Mouse (Mus musculus) limb, embryonic 11.5 days (tissue): ENCODE measurements at regions not wholly inside any gene's neighbourhood (a gene's known extent, or its start where the extent isn't known, plus 50 kb on each side); places are given as distances from the start of the nearest gene placed in this dataset.

ENCODE experiments used
- ATAC-seq: fragments of 200-750 bp; cut with Nextera tagmentation; 2 replicates; pipeline ENCODE4 v1.8.0; 2017; ENCODE audit warnings: low read depth; ENCODE audit not compliant: insufficient number of reproducible peaks, low FRiP score, low TSS enrichment
- DNase-seq: peaks from one replicate; pipeline ENCODE4 v3.0.0-alpha.2; 2015; ENCODE audit warnings: low spot score
- H3K27ac ChIP-seq: fragments of 300-500 bp; sonication (generic); replicated peaks from 2 replicates; pipeline ENCODE4 v1.5.1; 2014; ENCODE audit warnings: low read depth, mild to moderate bottlenecking, low read length
- H3K27me3 ChIP-seq: fragments of 300-500 bp; sonication (generic); 2 replicates; pipeline ENCODE4 v1.6.1; 2014; ENCODE audit warnings: mild to moderate bottlenecking, low read length, mixed read lengths; ENCODE audit not compliant: control insufficient read depth, insufficient read depth
- H3K36me3 ChIP-seq: fragments of 300-500 bp; sonication (generic); 2 replicates; pipeline ENCODE4 v1.6.1; 2014; ENCODE audit warnings: mild to moderate bottlenecking, low read length, moderate library complexity, mixed read lengths; ENCODE audit not compliant: control insufficient read depth, insufficient read depth
- H3K4me1 ChIP-seq: fragments of 300-500 bp; sonication (generic); 2 replicates; pipeline ENCODE4 v1.6.1; 2014; ENCODE audit warnings: low read length, mixed read lengths; ENCODE audit not compliant: control insufficient read depth, insufficient read depth
- H3K4me2 ChIP-seq: fragments of 300-500 bp; sonication (generic); 2 replicates; pipeline ENCODE4 v1.6.1; 2014; ENCODE audit warnings: low read depth, mild to moderate bottlenecking, moderate library complexity; ENCODE audit not compliant: severe bottlenecking
- H3K4me3 ChIP-seq: fragments of 300-500 bp; sonication (generic); 2 replicates; pipeline ENCODE4 v1.5.1; 2014; ENCODE audit warnings: low read depth, low read length
- H3K9ac ChIP-seq: fragments of 300-500 bp; sonication (generic); 2 replicates; pipeline ENCODE4 v1.6.1; 2014; ENCODE audit warnings: mild to moderate bottlenecking, low read length
- H3K9me3 ChIP-seq: fragments of 300-500 bp; sonication (generic); 2 replicates; pipeline ENCODE4 v1.6.1; 2016; ENCODE audit warnings: low read length; ENCODE audit not compliant: control insufficient read depth
- WGBS: fragments of 180-500 bp; shearing (Covaris S2); extraction: QIAGEN DNeasy Blood & Tissue Kit; methylation state at CpG from one replicate; pipeline ENCODE4 v1.1.7; 2014; 5-methylcytosine and 5-hydroxymethylcytosine counted together

- Histone ChIP-seq H3K4me1 (peaks cover 2% of the 10 kb centered on the region; the same call in 1 of the 2 replicates), H3K27me3 (no peaks in the 10 kb centered on the region), H3K4me3 (no peak overlapping the region), H3K9ac (no peak overlapping the region), H3K4me2 (no peak overlapping the region), H3K27ac (no peak overlapping the region), H3K9me3 (no peaks in the 10 kb centered on the region), H3K36me3 (no peaks in the 10 kb centered on the region)
- ATAC-seq (no peak), DNase-seq (no peak)
- WGBS, result 75% methylated on average over 8 of the region's 8 CpGs
These were observed 137.4 kb upstream of the Rap1b start for GRCm38 (mm10) chr10:117983271-117983670.

DNA sequence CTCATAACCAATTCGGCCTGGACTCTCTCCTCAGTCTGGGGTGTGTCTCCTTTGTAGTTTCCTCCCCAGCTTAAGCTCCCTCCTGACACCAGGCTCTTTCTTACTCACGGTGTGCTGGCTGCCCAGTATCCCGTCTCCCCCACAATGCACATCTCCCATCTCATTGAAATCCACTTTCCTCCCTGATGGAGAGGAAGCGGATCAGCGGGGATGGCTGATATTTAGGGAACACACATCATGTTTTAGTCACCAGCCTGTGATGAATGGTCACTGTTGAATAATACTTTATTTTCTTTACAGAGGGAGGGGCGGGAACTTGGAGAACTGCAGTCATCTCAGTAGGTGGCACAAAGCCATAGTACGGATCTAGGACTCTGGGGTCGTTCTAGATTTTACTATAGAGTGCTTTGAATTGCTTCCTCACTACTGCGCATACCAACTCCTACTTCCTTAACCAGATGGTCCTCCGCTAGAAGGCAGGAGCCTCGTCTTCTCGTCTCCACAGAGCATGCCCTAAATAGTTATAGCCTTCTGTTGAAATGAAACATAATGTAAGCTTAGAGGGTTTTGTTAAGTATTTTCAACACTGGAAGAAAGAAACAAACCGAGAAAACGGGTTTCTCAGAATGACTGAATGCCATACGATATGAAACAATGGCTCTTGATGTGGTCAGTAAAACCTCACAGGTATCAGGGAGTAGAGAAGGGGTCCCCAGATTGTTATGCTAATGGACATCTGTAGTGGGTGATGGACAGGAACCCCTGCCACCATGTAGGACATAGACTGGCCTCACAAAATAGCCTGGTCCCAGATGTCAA is 139.2 kb upstream of the Rap1b start:
- no peak overlapping the region for H3K9ac ChIP-seq
- no peak overlapping the region for H3K27ac ChIP-seq
- no peaks in the 10 kb centered on the region for H3K36me3 ChIP-seq
- ATAC-seq (no peak), DNase-seq (no peak)
- no peak overlapping the region for H3K4me2 ChIP-seq
- H3K27me3 ChIP-seq, result no peaks in the 10 kb centered on the region
- no peaks in the 10 kb centered on the region for H3K9me3 ChIP-seq
- WGBS, result 88% methylated on average over 15 of the region's 15 CpGs
- peaks cover 2% of the 10 kb centered on the region; the same call in 1 of the 2 replicates for H3K4me1 ChIP-seq
- no peak overlapping the region for H3K4me3 ChIP-seq

DNA sequence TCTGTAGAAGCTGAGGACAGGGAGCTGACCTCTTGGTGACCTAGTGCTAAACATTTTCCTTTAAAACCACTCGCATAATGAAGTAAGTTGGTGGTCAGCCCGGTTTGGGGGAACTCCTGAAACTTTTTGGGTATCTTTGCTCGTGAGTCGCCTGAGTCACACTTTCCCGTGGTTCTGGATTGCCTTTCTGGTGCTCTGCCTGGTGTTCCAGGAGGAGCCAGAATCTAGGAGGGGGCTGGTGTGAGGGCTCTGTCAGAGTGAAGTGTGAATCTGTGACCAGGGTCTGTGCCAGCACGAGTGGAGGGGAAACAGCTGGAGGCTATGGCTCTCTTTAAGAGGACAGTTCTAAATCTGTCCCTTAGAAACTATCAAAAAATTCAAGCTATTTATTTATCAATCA is 141.8 kb upstream of the Rap1b start:
- DNase-seq (no peak), ATAC-seq (no peak)
- no peaks in the 10 kb centered on the region for H3K36me3 ChIP-seq
- H3K4me3 ChIP-seq, result no peak overlapping the region
- H3K9ac ChIP-seq, result no peak overlapping the region
- peaks cover 2% of the 10 kb centered on the region; the same call in 1 of the 2 replicates for H3K4me1 ChIP-seq
- no peaks in the 10 kb centered on the region for H3K27me3 ChIP-seq
- H3K9me3 ChIP-seq, result no peaks in the 10 kb centered on the region
- 68% methylated on average over 6 of the region's 6 CpGs for WGBS
- H3K4me2 ChIP-seq, result no peak overlapping the region
- H3K27ac ChIP-seq, result no peak overlapping the region

GRCm38 (mm10) chr10:117988076-117988475 is 142.2 kb upstream of the Rap1b start:
- H3K4me3 ChIP-seq, result no peak overlapping the region
- no peak for DNase-seq
- no peaks in the 10 kb centered on the region for H3K4me1 ChIP-seq
- H3K36me3 ChIP-seq, result no peaks in the 10 kb centered on the region
- no peaks in the 10 kb centered on the region for H3K9me3 ChIP-seq
- WGBS, result 80% methylated on average over 5 of the region's 5 CpGs
- ATAC-seq, result no peak
- H3K9ac ChIP-seq, result no peak overlapping the region
- H3K27ac ChIP-seq, result no peak overlapping the region
- no peak overlapping the region for H3K4me2 ChIP-seq
- H3K27me3 ChIP-seq, result no peaks in the 10 kb centered on the region

DNA sequence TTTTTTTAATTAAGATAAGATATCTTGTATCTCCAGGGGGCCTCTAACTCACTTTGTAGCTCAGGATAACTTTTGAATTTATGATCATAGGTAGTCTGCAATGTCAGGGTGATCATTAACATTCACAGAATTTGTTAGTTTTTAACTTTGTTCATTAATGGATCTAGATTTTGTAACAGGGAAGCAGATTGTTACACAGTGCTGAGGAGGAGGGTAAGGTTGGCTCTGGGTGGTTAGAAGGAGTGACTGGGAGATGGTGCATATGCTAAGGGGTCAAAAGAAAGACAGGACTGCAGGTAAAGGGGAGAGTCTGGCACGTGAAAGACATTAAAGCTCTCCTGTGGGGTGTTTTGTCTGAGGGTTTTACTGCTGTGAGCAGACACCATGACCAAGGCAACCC is 145.3 kb upstream of the Rap1b start:
- WGBS, result 74% methylated on average over 1 of the region's 1 CpGs
- Histone ChIP-seq H3K27ac (no peak overlapping the region), H3K27me3 (no peaks in the 10 kb centered on the region), H3K4me3 (no peak overlapping the region), H3K36me3 (no peaks in the 10 kb centered on the region), H3K4me1 (no peaks in the 10 kb centered on the region), H3K4me2 (no peak overlapping the region), H3K9me3 (no peaks in the 10 kb centered on the region), H3K9ac (no peak overlapping the region)
- ATAC-seq (no peak), DNase-seq (no peak)

GRCm38 (mm10) chr10:117992317-117992716 is 146.5 kb upstream of the Rap1b start:
- Histone ChIP-seq H3K4me2 (no peak overlapping the region), H3K27ac (no peak overlapping the region), H3K27me3 (no peaks in the 10 kb centered on the region), H3K4me1 (no peaks in the 10 kb centered on the region), H3K4me3 (no peak overlapping the region), H3K9me3 (no peaks in the 10 kb centered on the region), H3K36me3 (no peaks in the 10 kb centered on the region), H3K9ac (no peak overlapping the region)
- 73% methylated on average over 9 of the region's 9 CpGs for WGBS
- ATAC-seq (no peak), DNase-seq (no peak)

DNA sequence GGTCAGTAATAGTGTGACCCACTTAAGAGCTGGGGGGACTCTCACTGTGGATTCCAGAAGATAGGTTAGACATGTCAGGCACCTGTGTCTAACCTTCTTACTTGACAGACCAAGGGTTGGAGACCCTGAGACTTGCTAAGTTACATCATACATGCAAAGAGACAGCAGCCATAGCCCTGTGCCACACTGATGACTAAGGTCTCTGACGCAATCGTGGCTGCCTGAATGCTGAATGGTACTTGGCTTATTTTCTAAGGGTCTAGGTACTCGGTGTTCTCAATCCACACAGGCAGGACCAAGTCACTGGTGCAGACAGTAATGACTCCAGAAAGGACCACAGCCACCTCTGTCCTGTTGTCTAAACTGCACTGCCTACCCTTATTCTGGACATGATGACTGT is 147.8 kb upstream of the Mdm1 start:
- Histone ChIP-seq H3K27me3 (no peaks in the 10 kb centered on the region), H3K4me2 (no peak overlapping the region), H3K9me3 (no peaks in the 10 kb centered on the region), H3K4me3 (no peak overlapping the region), H3K36me3 (no peaks in the 10 kb centered on the region), H3K4me1 (no peaks in the 10 kb centered on the region), H3K27ac (no peak overlapping the region), H3K9ac (no peak overlapping the region)
- 85% methylated on average over 3 of the region's 3 CpGs for WGBS
- ATAC-seq (no peak), DNase-seq (no peak)

DNA sequence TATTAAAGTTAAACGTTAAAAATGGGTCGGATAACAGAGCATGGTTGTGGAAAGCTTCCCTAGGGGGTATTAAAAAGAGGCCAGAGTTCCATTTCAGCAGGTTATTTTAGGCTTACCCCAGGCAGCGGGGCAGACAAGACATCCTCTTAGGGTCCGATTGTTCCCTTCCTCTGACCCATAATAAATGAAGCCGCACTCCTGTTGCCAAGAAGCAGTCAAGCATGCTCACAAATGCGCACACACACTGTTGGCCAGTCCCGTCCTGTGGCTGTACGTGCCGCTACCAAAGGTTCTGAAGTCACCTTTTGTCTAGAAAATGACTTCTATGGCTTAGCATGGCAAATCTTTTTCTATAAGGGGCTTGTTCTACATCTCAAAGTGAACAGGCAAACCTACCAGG is 146.8 kb upstream of the Mdm1 start:
- DNase-seq (no peak), ATAC-seq (no peak)
- Histone ChIP-seq H3K4me1 (no peaks in the 10 kb centered on the region), H3K9ac (no peak overlapping the region), H3K4me2 (no peak overlapping the region), H3K4me3 (no peak overlapping the region), H3K36me3 (no peaks in the 10 kb centered on the region), H3K27me3 (no peaks in the 10 kb centered on the region), H3K9me3 (no peaks in the 10 kb centered on the region), H3K27ac (no peak overlapping the region)
- 83% methylated on average over 9 of the region's 9 CpGs for WGBS

DNA sequence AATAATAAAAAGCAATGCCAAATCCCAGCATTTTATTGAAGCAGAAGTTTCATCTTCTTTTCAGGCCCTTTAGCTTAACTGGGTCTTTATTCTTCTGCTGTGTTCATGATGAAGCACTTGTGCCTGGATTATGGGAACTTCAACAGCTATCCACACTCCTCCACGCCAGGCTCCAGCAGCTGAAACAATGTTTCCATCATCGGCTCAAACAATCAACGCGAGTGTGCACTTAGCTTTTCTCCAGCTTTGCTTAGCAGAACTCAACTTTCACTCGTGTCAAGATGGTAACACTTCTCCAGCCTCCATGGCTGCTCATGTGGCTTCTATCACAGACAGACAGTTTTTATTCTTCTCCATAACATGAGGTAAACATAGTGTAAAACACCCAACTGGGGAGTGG is 143.8 kb upstream of the Mdm1 start:
- Histone ChIP-seq H3K9me3 (no peaks in the 10 kb centered on the region), H3K9ac (no peak overlapping the region), H3K4me1 (no peaks in the 10 kb centered on the region), H3K4me3 (no peak overlapping the region), H3K27me3 (no peaks in the 10 kb centered on the region), H3K4me2 (no peak overlapping the region), H3K36me3 (no peaks in the 10 kb centered on the region), H3K27ac (no peak overlapping the region)
- DNase-seq (no peak), ATAC-seq (no peak)
- WGBS, result 89% methylated on average over 5 of the region's 5 CpGs
